Mouse (Mus musculus) CH12F3 (cell line): ENCODE data around the gene Bms1.

Source experiments
- in situ Hi-C: fragments of 300-500 bp; cut with MboI; formaldehyde crosslinking; loops from 2 replicates; pipeline ENCODE4 v1.14.3; 2020; ENCODE audit warnings: low sequenced_read_pairs

Bms1 gene

DNA sequence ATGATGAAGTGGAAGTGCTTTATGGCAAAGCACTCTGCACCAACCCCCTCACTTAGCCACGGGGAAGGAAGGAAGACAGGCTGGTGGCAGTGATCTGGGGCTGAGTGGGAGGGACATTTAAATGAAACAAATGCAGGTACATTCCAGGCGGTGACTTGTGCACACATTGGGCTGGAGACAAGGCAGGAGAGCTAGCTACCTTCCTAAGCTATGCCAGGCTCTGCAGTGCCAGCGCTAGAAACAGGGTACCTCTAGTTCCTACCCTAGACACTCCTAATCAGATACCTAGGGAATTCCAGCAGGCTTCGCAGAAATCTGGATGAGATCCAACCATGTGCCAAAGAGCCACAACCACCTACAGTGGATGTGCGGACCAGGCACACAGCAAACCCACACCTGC is 46.5 kb downstream of the Bms1 start:
- in situ Hi-C loops = loop anchor here (10.0 kb wide), 1 partner anchor 188 kb away; no protein-coding TSS in a partner anchor

DNA sequence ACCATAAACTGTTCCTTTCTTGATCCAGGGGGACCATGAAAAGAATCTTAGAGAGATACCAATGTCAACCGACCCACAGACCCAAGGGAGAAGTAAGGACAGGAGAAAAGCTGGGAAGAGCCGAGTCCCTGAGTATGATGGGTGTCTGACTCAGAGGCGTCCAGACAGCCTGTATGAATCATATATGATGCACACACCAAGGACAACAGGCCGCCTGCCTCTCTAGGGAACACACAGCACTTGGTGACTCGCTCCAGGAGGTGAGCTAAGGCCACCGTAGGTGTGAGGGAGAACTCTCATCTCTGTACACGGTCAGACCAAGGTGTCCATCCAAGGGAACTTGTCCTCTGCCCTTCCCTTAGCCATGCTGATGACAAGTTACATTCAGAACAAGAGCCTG is 51.8 kb downstream of the Bms1 start:
- in situ Hi-C loops = no loop called here

DNA sequence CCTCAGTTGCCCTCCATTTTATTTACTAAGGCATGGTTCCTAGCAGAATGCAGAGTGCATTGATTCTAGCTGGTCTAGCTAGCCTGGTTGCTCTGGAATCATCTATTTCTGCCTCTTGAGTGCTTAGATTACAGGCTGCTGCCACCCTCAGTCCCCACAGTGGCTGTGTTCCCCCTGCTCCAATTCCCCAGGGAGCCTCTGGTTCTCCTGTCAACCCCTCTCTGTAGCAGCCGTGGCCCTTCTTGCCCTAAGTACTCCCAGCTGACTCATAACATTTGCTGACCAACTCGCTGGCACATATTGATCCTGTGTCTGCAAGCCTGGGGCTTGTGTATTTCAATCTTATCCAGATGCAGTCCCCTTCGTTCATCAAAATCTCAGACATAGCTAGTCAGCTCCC is 53.1 kb downstream of the Bms1 start:
- in situ Hi-C loops = no loop called here

DNA sequence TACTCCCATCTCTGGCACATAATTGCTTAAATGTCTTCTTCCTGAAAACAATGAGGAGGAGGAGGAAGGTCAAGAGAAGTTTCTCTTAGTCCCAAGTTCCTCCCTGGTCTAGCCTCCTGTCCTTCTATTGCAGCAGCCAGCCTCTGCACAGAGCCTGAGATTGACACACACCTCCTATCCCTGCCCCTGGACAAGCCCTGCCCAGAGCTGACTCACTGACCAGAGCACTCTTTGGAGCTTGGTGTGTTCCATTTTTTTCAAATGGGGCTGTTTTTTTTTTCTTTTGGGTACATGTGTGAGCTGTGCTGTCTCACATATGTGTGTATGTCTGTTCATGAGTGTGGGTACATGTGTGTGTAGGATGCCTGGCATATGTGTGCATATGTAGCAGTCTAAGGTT is 53.5 kb downstream of the Bms1 start:
- in situ Hi-C loops = no loop called here

DNA sequence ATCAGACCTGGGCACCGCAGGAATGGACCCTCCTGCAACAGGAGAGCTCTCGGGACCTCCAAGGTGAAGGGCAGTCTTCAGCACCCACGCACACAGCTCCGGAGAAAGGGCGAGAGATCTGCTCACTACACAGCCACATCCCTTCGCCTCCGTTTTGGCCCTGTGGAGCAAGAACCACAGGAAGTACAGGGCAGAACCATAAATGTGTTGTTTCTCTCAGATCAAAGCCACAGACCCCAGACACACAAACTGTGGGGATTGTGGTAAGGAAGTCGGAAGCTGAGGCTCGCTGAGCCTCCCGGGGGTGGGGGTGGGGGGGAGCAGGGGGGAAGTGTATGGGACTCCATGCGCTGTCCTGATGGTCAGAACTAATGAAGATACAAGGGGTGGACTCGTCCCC is 68.9 kb downstream of the Bms1 start:
- in situ Hi-C loops = no loop called here

DNA sequence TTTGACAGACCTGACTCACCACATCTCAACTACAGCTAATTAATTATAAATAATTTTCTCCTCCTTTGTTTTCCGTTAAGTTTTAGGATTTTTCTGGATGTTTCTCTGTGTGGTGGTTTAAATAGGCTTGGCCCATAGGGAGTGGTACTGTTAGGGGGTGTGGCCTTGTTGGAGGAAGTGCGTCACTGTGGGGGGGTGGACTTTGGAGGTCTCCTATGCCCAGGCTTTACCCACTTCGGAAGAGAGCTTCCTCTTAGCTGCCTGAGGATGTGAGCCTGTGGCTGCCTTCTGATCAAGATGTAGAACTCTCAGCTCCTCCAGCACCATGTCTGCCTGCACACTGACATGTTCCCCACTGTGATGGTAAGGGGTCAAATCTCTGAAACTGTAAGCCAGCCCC is 71.1 kb downstream of the Bms1 start:
- in situ Hi-C loops = no loop called here

DNA sequence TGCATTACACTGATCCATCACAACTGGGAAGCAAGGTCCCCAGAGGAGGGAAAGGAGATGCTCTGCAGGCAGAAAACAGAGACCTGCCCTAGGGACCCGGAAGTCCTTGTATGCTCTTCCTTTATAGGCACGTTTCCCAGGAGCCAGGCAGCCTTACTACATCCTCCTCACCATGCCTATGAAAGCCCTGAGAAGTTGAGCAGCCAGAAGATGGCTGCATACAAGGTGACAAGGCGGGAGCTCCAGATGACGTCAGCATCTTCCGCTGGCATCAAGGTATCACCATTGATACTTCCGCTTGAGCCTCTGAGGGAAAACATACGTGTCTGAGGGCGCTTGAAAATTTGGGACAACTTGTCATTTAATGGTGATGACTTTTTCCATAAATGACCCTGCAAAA is 72.0 kb downstream of the Bms1 start:
- in situ Hi-C loops = no loop called here

DNA sequence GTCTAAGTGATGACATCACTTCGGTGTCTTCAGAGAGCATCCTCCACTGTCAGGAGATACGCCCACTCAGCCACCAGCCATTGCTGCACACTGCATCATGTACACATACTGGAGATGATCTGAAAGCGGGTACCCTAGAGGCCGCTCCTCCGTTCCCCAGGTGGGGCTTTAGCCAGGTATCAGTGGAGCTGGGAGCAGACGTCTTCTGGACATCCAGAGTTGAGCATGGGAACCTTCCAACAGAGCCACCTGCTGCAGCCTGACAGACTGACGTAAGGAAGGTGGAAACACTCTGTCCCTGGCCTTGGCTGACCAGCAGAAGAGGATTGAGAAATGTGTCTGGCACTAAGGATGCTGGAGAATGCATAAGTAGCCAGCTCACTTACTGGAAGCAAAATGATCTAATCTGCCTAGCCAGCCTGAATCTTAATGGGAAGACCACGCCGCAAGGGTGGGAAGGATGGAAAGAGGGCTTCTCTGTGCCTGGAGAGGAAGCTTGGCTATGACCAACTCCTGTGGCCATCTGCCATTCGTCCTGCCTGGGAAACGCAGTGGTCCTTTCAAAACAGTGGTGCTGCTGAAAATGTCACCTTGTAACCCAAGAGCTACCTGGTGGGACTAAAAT is 77.3 kb downstream of the Bms1 start:
- in situ Hi-C loops = no loop called here

DNA sequence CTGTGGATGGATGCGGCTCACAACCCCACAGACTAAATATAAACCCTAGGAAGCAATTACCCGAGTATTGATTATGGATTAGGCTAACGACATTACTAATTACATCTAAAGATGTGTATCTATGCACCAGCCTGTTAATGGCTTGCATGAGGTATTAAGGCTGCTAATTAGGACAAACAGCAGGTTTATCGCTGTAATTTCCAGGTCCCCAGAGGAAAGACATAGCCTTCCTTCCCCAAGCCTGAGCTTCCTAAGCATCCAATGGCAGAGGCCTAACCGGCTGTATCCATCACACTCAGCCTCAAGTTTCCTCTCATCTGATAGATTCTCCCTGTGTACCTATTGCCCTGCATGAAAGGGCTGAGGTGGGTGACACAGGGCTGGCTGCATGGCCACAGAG is 81.6 kb downstream of the Bms1 start:
- in situ Hi-C loops = no loop called here

DNA sequence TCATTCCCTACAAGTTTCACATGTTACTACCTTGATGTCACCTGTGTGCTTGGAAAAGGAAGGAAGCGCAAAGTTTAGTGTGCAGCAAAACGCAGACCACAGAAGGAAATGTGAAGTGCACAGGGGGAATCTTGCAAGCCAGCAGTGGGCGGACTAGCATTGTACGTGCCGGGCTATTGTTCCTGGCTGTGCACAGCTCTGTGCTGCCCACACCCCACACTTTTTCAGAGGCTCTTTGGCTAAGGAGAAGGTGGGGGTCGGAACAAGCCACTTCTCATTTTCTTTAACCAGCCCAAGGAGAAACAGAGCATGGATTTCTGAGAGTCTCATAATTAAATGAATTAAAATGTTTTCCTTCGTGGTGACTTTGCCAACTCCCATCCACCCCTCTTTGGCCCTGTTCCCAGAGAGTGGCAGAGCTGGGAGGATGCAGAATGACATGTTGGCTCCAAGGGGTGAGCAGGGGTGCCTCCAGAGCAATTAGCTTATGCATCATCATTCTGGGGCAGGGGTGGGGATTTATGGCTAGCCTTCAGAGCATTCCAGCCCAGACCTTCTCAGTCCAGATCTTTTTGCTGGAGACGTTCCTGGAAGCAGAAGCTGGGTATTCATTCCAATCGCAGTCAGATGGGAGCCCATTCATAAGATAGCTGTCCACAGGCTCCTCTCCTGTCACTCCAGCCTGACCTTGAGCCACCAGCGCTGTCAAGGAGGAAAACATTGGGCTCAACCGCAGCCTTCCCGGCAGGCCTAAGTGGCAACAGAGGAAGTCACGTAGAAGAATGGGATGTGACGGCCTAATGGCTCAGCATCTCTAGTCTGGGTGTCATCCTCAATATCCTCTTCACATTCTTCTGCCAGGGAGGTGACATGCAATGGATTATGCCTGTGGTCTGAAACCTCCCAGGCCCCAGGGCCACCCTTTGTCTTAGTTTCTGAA is 82.5 kb downstream of the Bms1 start:
- in situ Hi-C loops = no loop called here

DNA sequence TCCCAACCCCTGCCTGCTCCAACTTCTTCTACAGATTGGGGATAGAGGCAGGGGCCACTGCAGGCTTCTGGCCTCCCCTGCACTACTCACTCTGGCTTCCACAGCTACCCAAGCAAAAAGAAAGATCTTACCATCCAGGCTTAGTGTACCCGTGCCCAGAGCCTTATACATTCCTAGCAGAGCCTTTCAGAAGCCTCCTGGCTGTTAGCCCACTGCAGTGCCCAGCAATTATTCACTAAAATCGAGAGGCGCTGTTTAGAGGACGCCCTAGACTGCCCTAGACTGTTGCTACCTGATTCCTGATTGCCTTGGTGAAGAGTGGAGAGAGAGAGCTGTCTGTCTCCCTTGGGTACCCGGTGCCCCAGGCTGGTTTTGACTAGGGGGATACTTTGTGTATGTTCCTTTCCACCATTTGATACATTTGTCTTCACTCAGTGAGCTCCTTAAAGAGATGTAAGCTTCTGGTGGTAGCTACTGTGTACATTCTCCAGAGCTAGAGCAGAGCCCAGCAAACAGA is 83.3 kb downstream of the Bms1 start:
- in situ Hi-C loops = no loop called here

DNA sequence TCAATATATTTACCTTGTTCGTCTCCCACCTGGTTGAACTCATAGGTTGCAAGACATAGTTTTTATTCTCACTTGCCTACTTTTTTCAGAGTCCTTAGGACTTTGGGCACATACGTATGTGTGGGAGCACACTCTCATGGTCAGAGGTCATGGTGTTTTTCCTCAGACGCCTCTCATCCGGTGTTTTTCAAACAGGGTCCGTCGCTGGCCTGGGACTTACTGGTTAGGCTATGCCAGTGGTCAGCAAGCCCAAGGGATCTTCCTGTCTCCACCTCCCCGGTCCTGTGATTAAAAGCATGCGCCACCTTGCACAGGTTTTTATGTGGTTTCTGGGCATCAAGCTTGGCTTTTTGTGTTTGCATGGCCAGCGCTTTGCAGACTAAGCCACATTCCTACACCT is 85.4 kb downstream of the Bms1 start:
- in situ Hi-C loops = no loop called here
